Mouse (Mus musculus): ENCODE measurements around the gene Ubl4a.

DNA sequence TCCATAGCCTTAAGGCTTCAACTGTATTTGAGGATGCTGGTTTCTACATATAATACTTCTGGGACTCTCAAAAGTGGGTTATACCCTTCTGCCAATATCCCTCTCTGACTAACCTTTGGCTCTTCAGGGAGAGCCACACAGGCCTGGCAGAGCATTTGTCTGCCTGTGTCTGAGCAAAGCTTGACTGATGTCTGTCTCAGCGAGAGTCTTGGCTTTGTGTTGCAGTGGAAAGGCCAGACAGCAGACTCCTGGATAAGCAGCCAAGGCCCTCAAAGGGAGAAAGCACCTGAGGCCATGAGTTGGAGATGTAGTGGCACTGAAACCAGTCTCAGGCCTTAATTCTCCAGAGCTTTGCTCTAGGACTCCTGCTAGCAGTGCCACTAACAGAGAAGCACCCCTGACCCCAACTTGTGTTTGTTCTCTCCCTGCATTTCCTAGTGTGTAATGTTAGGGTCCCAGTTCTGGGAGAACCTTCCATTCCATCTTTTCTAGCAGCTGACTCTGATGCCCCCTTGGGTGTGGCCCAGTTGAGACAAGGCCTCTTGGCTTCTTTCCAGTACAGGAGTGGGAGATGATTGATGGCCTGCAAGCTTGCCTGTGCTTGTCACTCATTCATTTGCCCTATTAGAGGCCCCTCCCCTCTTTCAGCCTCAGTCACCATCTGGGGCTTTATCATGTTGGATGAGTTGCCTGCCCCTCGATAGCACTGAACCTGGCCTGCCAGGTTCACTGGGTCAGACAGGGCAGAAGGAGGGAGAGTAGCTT lies 42.7 kb downstream of the Ubl4a start:
- TF ChIP-seq POLR2A (IDR thresholded peaks at IDR 0.05; ENCODE audit: borderline replicate concordance, extremely low read depth, low read depth, low read length), result no peak
- no peak for TF ChIP-seq CTCF (IDR thresholded peaks at IDR 0.05; ENCODE audit: insufficient read depth, low read length)
